Mouse (Mus musculus) intestine, embryonic 16.5 days (tissue): ENCODE measurements around the gene Arhgef6. TPM values are rescaled to one million over a fixed set of nuclear protein-coding genes. Genes with fewer than 3 reads are reported as not detected.

ENCODE experiments used
- ATAC-seq: fragments of 200-750 bp; cut with Nextera tagmentation; 2 replicates; pipeline ENCODE4 v1.8.0; 2017; ENCODE audit warnings: moderate TSS enrichment, moderate library complexity
- H3K27ac ChIP-seq: fragments of 300-500 bp; sonication (generic); 2 replicates; pipeline ENCODE4 v1.5.1; 2014; ENCODE audit warnings: mild to moderate bottlenecking, low read length
- H3K27me3 ChIP-seq: fragments of 300-500 bp; sonication (generic); replicated peaks from 2 replicates; pipeline ENCODE4 v1.6.1; 2014; ENCODE audit warnings: low read length, control low read depth, mixed read lengths; ENCODE audit not compliant: control insufficient read depth, insufficient read depth
- H3K36me3 ChIP-seq: fragments of 300-500 bp; sonication (generic); 2 replicates; pipeline ENCODE4 v1.6.1; 2014; ENCODE audit warnings: low read length, control low read depth; ENCODE audit not compliant: control insufficient read depth, insufficient read depth
- H3K4me1 ChIP-seq: fragments of 300-500 bp; sonication (generic); 2 replicates; pipeline ENCODE4 v1.6.1; 2014; ENCODE audit warnings: low read length, control low read depth, mixed read lengths; ENCODE audit not compliant: control insufficient read depth, insufficient read depth
- H3K4me2 ChIP-seq: fragments of 300-500 bp; sonication (generic); 2 replicates; pipeline ENCODE4 v1.6.1; 2014; ENCODE audit warnings: low read depth, low read length, control low read depth
- H3K4me3 ChIP-seq: fragments of 300-500 bp; sonication (generic); 2 replicates; pipeline ENCODE4 v1.5.1; 2014; ENCODE audit warnings: mild to moderate bottlenecking, low read length
- H3K9ac ChIP-seq: fragments of 300-500 bp; sonication (generic); 2 replicates; pipeline ENCODE4 v1.6.1; 2014; ENCODE audit warnings: low read depth, low read length
- H3K9me3 ChIP-seq: fragments of 300-500 bp; sonication (generic); 2 replicates; pipeline ENCODE4 v1.6.1; 2016; ENCODE audit warnings: low read length, control low read depth; ENCODE audit not compliant: control insufficient read depth
- WGBS: fragments of 180-500 bp; shearing (Covaris S2); extraction: QIAGEN DNeasy Blood & Tissue Kit; methylation state at CpG from one replicate; pipeline ENCODE4 v1.1.7; 2014; 5-methylcytosine and 5-hydroxymethylcytosine counted together
- polyA plus RNA-seq: library from polyadenylated mRNA; unstranded; fragments of >200 nt; fragmentation: Nextera tagmentation; extraction: Ambion mirVana; gene quantifications from 2 replicates; pipeline ENCODE4 v1.2.1, GENCODE M21; 2015

The Arhgef6 gene
- polyA plus RNA-seq, 1 experiment from 2014 or later = 4.0 TPM

- no peak for ATAC-seq
Observed at GRCm38 (mm10) chrX:57263515-57263914, 75.0 kb downstream of the Arhgef6 start.

DNA sequence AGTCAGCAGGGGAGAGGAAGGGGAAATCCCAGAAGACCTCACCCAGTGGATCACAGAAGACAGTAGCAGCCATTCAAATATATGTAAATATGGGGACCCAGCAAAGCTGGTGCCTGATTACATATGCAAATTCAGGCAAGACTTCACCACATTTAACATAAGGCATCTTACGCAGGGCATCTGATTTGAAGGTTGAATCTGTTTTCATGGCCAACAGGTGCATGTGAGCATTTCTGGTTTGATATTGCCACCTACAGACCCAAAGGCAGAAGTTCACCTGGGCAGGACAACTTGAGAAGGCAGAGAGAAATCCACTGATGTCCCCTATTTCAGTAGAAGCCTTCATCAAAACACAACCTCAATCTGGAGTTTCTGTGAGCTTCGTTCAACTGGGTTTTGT is 77.8 kb downstream of the Arhgef6 start:
- WGBS = 64% methylated on average over 2 of the region's 2 CpGs
- H3K9me3 ChIP-seq = no peaks in the 10 kb centered on the region
- H3K4me3 ChIP-seq = no peak overlapping the region
- no peaks in the 10 kb centered on the region for H3K36me3 ChIP-seq
- no peaks in the 10 kb centered on the region for H3K4me1 ChIP-seq
- H3K27me3 ChIP-seq = no peaks in the 10 kb centered on the region
- no peak for ATAC-seq
- H3K4me2 ChIP-seq = no peak overlapping the region
- no peak overlapping the region for H3K27ac ChIP-seq
- H3K9ac ChIP-seq = no peak overlapping the region

More at GRCm38 (mm10) chrX:57263515-57263914, 75.0 kb downstream of the Arhgef6 start:
- H3K4me3 ChIP-seq = no peak overlapping the region
- H3K27ac ChIP-seq = no peak overlapping the region
- no peak overlapping the region for H3K9ac ChIP-seq
- H3K4me1 ChIP-seq = no peaks in the 10 kb centered on the region
- WGBS = 77% methylated on average over 4 of the region's 4 CpGs
- H3K4me2 ChIP-seq = no peak overlapping the region
- no peaks in the 10 kb centered on the region for H3K36me3 ChIP-seq
- no peaks in the 10 kb centered on the region for H3K9me3 ChIP-seq
- H3K27me3 ChIP-seq = no peaks in the 10 kb centered on the region

GRCm38 (mm10) chrX:57253329-57254055 is 85.0 kb downstream of the Arhgef6 start:
- H3K9me3 ChIP-seq = no peaks in the 10 kb centered on the region
- no peak overlapping the region for H3K27ac ChIP-seq
- H3K27me3 ChIP-seq = no peaks in the 10 kb centered on the region
- no peaks in the 10 kb centered on the region for H3K4me1 ChIP-seq
- 64% methylated on average over 7 of the region's 7 CpGs for WGBS
- H3K9ac ChIP-seq = no peak overlapping the region
- H3K4me3 ChIP-seq = no peak overlapping the region
- H3K36me3 ChIP-seq = no peaks in the 10 kb centered on the region
- H3K4me2 ChIP-seq = no peak overlapping the region
- ATAC-seq = no peak

- Histone ChIP-seq H3K9me3 (no peaks in the 10 kb centered on the region), H3K27me3 (no peaks in the 10 kb centered on the region; the same call in 1 of the 2 replicates), H3K4me3 (no peak overlapping the region), H3K36me3 (no peaks in the 10 kb centered on the region), H3K4me2 (no peak overlapping the region), H3K9ac (no peak overlapping the region), H3K27ac (no peak overlapping the region), H3K4me1 (no peaks in the 10 kb centered on the region)
- ATAC-seq = no peak
- WGBS = 70% methylated on average over 3 of the region's 3 CpGs
Observed at GRCm38 (mm10) chrX:57238572-57238971, 100.0 kb downstream of the Arhgef6 start.

- Histone ChIP-seq H3K36me3 (no peaks in the 10 kb centered on the region), H3K9ac (no peak overlapping the region), H3K4me2 (no peak overlapping the region), H3K4me1 (no peaks in the 10 kb centered on the region), H3K27me3 (no peaks in the 10 kb centered on the region; the same call in 1 of the 2 replicates), H3K4me3 (no peak overlapping the region), H3K9me3 (no peaks in the 10 kb centered on the region), H3K27ac (no peak overlapping the region)
- whole genome bisulfite sequencing = 67% methylated on average over 4 of the region's 4 CpGs
- ATAC-seq = no peak
Observed at GRCm38 (mm10) chrX:57235982-57236381, 102.5 kb downstream of the Arhgef6 start.

- H3K27ac ChIP-seq = no peak overlapping the region
- H3K4me3 ChIP-seq = no peak overlapping the region
- 47% methylated on average over 2 of the region's 2 CpGs for WGBS
- H3K9ac ChIP-seq = no peak overlapping the region
- H3K4me1 ChIP-seq = no peaks in the 10 kb centered on the region
- no peaks in the 10 kb centered on the region for H3K9me3 ChIP-seq
- no peak overlapping the region for H3K4me2 ChIP-seq
- no peaks in the 10 kb centered on the region for H3K36me3 ChIP-seq
- ATAC-seq = no peak
- H3K27me3 ChIP-seq = no peaks in the 10 kb centered on the region
Observed at GRCm38 (mm10) chrX:57233596-57233995, 104.9 kb downstream of the Arhgef6 start.

- Histone ChIP-seq H3K27ac (no peak overlapping the region), H3K9ac (no peak overlapping the region), H3K4me1 (no peaks in the 10 kb centered on the region), H3K9me3 (no peaks in the 10 kb centered on the region), H3K27me3 (no peaks in the 10 kb centered on the region), H3K4me2 (no peak overlapping the region), H3K4me3 (no peak overlapping the region), H3K36me3 (no peaks in the 10 kb centered on the region)
- 63% methylated on average over 2 of the region's 2 CpGs for WGBS
- ATAC-seq = no peak
Observed at GRCm38 (mm10) chrX:57228178-57228577, 110.4 kb downstream of the Arhgef6 start.

DNA sequence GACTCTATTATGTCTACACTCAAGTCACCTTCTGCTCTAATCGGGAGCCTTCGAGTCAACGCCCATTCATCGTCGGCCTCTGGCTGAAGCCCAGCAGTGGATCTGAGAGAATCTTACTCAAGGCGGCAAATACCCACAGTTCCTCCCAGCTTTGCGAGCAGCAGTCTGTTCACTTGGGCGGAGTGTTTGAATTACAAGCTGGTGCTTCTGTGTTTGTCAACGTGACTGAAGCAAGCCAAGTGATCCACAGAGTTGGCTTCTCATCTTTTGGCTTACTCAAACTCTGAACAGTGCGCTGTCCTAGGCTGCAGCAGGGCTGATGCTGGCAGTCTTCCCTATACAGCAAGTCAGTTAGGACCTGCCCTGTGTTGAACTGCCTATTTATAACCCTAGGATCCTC is 115.2 kb downstream of the Arhgef6 start:
- no peaks in the 10 kb centered on the region for H3K27me3 ChIP-seq
- H3K4me2 ChIP-seq = no peak overlapping the region
- H3K27ac ChIP-seq = no peak overlapping the region
- WGBS = 80% methylated on average over 10 of the region's 10 CpGs
- H3K9ac ChIP-seq = no peak overlapping the region
- no peaks in the 10 kb centered on the region for H3K4me1 ChIP-seq
- H3K36me3 ChIP-seq = no peaks in the 10 kb centered on the region
- H3K4me3 ChIP-seq = no peak overlapping the region
- H3K9me3 ChIP-seq = no peaks in the 10 kb centered on the region
- ATAC-seq = no peak

DNA sequence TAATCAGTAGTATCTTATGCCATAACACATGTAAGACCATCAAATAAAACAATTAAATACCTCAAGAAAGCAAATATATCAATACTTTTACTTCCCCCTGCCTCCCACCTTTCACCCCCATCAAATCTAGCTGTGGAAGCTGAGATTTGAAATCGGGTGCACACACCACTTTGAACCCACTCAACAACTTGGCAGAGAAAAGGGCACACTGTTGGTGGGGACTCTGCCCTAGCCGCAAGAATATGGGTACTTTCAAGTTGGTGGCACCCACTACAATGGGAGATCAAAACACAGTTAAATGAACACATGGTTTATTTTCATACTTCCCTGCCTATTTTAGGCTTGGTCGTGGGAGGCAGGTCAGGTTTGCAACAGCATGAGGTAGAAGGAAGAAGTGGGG is 116.6 kb downstream of the Arhgef6 start:
- H3K27me3 ChIP-seq = no peaks in the 10 kb centered on the region
- WGBS = 72% methylated on average over 3 of the region's 3 CpGs
- no peak overlapping the region for H3K4me3 ChIP-seq
- no peak overlapping the region for H3K9ac ChIP-seq
- H3K36me3 ChIP-seq = no peaks in the 10 kb centered on the region
- no peaks in the 10 kb centered on the region for H3K9me3 ChIP-seq
- no peak for ATAC-seq
- no peaks in the 10 kb centered on the region for H3K4me1 ChIP-seq
- H3K27ac ChIP-seq = no peak overlapping the region
- no peak overlapping the region for H3K4me2 ChIP-seq

DNA sequence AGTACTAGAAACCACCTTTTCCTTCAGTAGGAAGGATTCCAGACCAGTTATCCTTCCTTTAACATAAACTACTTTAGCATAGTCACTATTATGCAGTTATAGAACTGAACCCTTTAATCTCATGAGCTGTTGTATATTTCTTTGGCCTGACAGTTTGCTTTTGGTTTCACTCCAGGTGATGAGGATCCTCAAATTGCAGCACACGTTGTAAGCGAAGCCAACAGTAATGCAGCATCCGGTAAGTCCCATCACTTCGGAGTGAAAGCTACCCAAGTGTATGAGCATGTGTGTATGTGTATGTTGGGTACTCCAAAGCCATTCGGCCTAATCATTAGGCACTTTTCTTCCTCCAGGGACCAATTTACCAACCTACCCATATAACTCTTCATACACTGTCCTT is 119.0 kb downstream of the Arhgef6 start:
- H3K27ac ChIP-seq = no peak overlapping the region
- H3K4me2 ChIP-seq = no peak overlapping the region
- no peak overlapping the region for H3K9ac ChIP-seq
- H3K9me3 ChIP-seq = no peaks in the 10 kb centered on the region
- H3K4me3 ChIP-seq = no peak overlapping the region
- WGBS = 88% methylated on average over 5 of the region's 5 CpGs
- no peaks in the 10 kb centered on the region for H3K36me3 ChIP-seq
- no peaks in the 10 kb centered on the region for H3K4me1 ChIP-seq
- no peaks in the 10 kb centered on the region for H3K27me3 ChIP-seq
- no peak for ATAC-seq
